Mouse (Mus musculus) kidney, embryonic 16.5 days (tissue): ENCODE measurements around the gene Sipa1l3. TPM values are rescaled to one million over a fixed set of nuclear protein-coding genes. Genes with fewer than 3 reads are reported as not detected.

Source experiments
- ATAC-seq: fragments of 200-750 bp; cut with Nextera tagmentation; 2 replicates; pipeline ENCODE4 v1.8.0; 2017; ENCODE audit warnings: moderate TSS enrichment; ENCODE audit not compliant: low FRiP score, low TSS enrichment
- H3K27ac ChIP-seq: fragments of 300-500 bp; sonication (generic); 2 replicates; pipeline ENCODE4 v1.5.1; 2014; ENCODE audit warnings: low read length
- H3K27me3 ChIP-seq: fragments of 300-500 bp; sonication (generic); 2 replicates; pipeline ENCODE4 v1.6.1; 2014; ENCODE audit warnings: low read length, control low read depth, mixed read lengths; ENCODE audit not compliant: insufficient read depth
- H3K36me3 ChIP-seq: fragments of 300-500 bp; sonication (generic); 2 replicates; pipeline ENCODE4 v1.6.1; 2014; ENCODE audit warnings: low read length, control low read depth, mixed read lengths; ENCODE audit not compliant: insufficient read depth
- H3K4me1 ChIP-seq: fragments of 300-500 bp; sonication (generic); 2 replicates; pipeline ENCODE4 v1.6.1; 2014; ENCODE audit warnings: low read length, control low read depth, mixed read lengths; ENCODE audit not compliant: insufficient read depth
- H3K4me2 ChIP-seq: fragments of 300-500 bp; sonication (generic); replicated peaks from 2 replicates; pipeline ENCODE4 v1.6.1; 2014; ENCODE audit warnings: low read depth, low read length
- H3K4me3 ChIP-seq: fragments of 300-500 bp; sonication (generic); 2 replicates; pipeline ENCODE4 v1.5.1; 2014; ENCODE audit warnings: mild to moderate bottlenecking, low read length
- H3K9ac ChIP-seq: fragments of 300-500 bp; sonication (generic); replicated peaks from 2 replicates; pipeline ENCODE4 v1.6.1; 2014; ENCODE audit warnings: low read length
- H3K9me3 ChIP-seq: fragments of 300-500 bp; sonication (generic); 2 replicates; pipeline ENCODE4 v1.6.1; 2016; ENCODE audit warnings: low read length, control low read depth
- WGBS: fragments of 180-500 bp; shearing (Covaris S2); extraction: QIAGEN DNeasy Blood & Tissue Kit; methylation state at CpG from one replicate; pipeline ENCODE4 v1.1.7; 2014; 5-methylcytosine and 5-hydroxymethylcytosine counted together
- polyA plus RNA-seq: library from polyadenylated mRNA; unstranded; fragments of >200 nt; fragmentation: Nextera tagmentation; extraction: Ambion mirVana; gene quantifications from 2 replicates; pipeline ENCODE4 v1.2.1, GENCODE M21; 2015

Sipa1l3 gene
- 15.3 and 15.8 TPM in 2 replicates for polyA plus RNA-seq

- peak; percentile 99 for ATAC-seq
These were observed at the start of gene Sipa1l3 for GRCm38 (mm10) chr7:29518421-29519210. Gene Sipa1l3, minus strand, starts transcription at chr7:29518641.

GRCm38 (mm10) chr7:29563006-29563405 lies 44.6 kb upstream of the Sipa1l3 start:
- Histone ChIP-seq H3K9me3 (no peaks in the 10 kb centered on the region), H3K4me1 (no peaks in the 10 kb centered on the region), H3K9ac (no peak overlapping the region), H3K27me3 (no peaks in the 10 kb centered on the region), H3K4me2 (no peak overlapping the region), H3K27ac (no peak overlapping the region), H3K4me3 (no peak overlapping the region), H3K36me3 (no peaks in the 10 kb centered on the region)
- ATAC-seq = no peak
- WGBS = 81% methylated on average over 10 of the region's 10 CpGs

More at GRCm38 (mm10) chr7:29518421-29519210, at the start of gene Sipa1l3:
- no peaks in the 10 kb centered on the region for H3K9me3 ChIP-seq
- no peaks in the 10 kb centered on the region for H3K27me3 ChIP-seq
- H3K36me3 ChIP-seq = no peaks in the 10 kb centered on the region
- peak within 1 kb of the TSS; percentile 88 for H3K27ac ChIP-seq
- peak within 1 kb of the TSS; percentile 85 for H3K4me2 ChIP-seq
- peak within 1 kb of the TSS; percentile 85 for H3K9ac ChIP-seq
- H3K4me1 ChIP-seq = peaks cover 25% of the 10 kb centered on the region
- under 1% methylated on average over 88 of the region's 88 CpGs for WGBS
- peak within 1 kb of the TSS; percentile 88 for H3K4me3 ChIP-seq

GRCm38 (mm10) chr7:29561046-29561445 lies 42.6 kb upstream of the Sipa1l3 start:
- no peak overlapping the region for H3K4me2 ChIP-seq
- H3K36me3 ChIP-seq = no peaks in the 10 kb centered on the region
- H3K27ac ChIP-seq = no peak overlapping the region
- H3K9me3 ChIP-seq = no peaks in the 10 kb centered on the region
- 74% methylated on average over 9 of the region's 9 CpGs for WGBS
- no peak overlapping the region for H3K9ac ChIP-seq
- H3K4me1 ChIP-seq = no peaks in the 10 kb centered on the region; the same call in 1 of the 2 replicates
- ATAC-seq = no peak
- H3K27me3 ChIP-seq = no peaks in the 10 kb centered on the region
- no peak overlapping the region for H3K4me3 ChIP-seq

- no peak overlapping the region for H3K9ac ChIP-seq
- no peak for ATAC-seq
- WGBS = 72% methylated on average over 4 of the region's 4 CpGs
- no peak overlapping the region for H3K4me3 ChIP-seq
- no peak overlapping the region for H3K4me2 ChIP-seq
- no peaks in the 10 kb centered on the region for H3K36me3 ChIP-seq
- no peaks in the 10 kb centered on the region for H3K27me3 ChIP-seq
- H3K9me3 ChIP-seq = no peaks in the 10 kb centered on the region
- no peak overlapping the region for H3K27ac ChIP-seq
- no peaks in the 10 kb centered on the region; the same call in 1 of the 2 replicates for H3K4me1 ChIP-seq
These were observed 40.8 kb upstream of the Sipa1l3 start for GRCm38 (mm10) chr7:29559290-29559689.

GRCm38 (mm10) chr7:29558744-29559143 lies 40.3 kb upstream of the Sipa1l3 start:
- Histone ChIP-seq H3K27ac (no peak overlapping the region), H3K4me1 (no peaks in the 10 kb centered on the region; the same call in 1 of the 2 replicates), H3K9me3 (no peaks in the 10 kb centered on the region), H3K27me3 (no peaks in the 10 kb centered on the region), H3K36me3 (no peaks in the 10 kb centered on the region), H3K4me2 (no peak overlapping the region), H3K4me3 (no peak overlapping the region), H3K9ac (no peak overlapping the region)
- no peak for ATAC-seq
- WGBS = 88% methylated on average over 1 of the region's 1 CpGs

GRCm38 (mm10) chr7:29556283-29556682 lies 37.8 kb upstream of the Sipa1l3 start:
- Histone ChIP-seq H3K9ac (no peak overlapping the region), H3K27me3 (no peaks in the 10 kb centered on the region), H3K27ac (no peak overlapping the region), H3K9me3 (peaks cover 3% of the 10 kb centered on the region; the same call in 1 of the 2 replicates), H3K4me2 (no peak overlapping the region), H3K4me1 (no peaks in the 10 kb centered on the region; the same call in 1 of the 2 replicates), H3K4me3 (no peak overlapping the region), H3K36me3 (no peaks in the 10 kb centered on the region)
- no peak for ATAC-seq
- 56% methylated on average over 4 of the region's 4 CpGs for WGBS

GRCm38 (mm10) chr7:29555521-29555920 lies 37.1 kb upstream of the Sipa1l3 start:
- Histone ChIP-seq H3K27me3 (no peaks in the 10 kb centered on the region), H3K9me3 (peaks cover 3% of the 10 kb centered on the region; the same call in 1 of the 2 replicates), H3K4me1 (no peaks in the 10 kb centered on the region; the same call in 1 of the 2 replicates), H3K4me3 (no peak overlapping the region), H3K9ac (no peak overlapping the region), H3K27ac (no peak overlapping the region), H3K36me3 (no peaks in the 10 kb centered on the region), H3K4me2 (no peak overlapping the region)
- WGBS = 40% methylated on average over 5 of the region's 5 CpGs
- ATAC-seq = no peak

GRCm38 (mm10) chr7:29555051-29555450 lies 36.6 kb upstream of the Sipa1l3 start:
- Histone ChIP-seq H3K27me3 (no peaks in the 10 kb centered on the region), H3K4me1 (no peaks in the 10 kb centered on the region; the same call in 1 of the 2 replicates), H3K9ac (no peak overlapping the region), H3K27ac (no peak overlapping the region), H3K4me3 (no peak overlapping the region), H3K36me3 (no peaks in the 10 kb centered on the region), H3K9me3 (peaks cover 3% of the 10 kb centered on the region; the same call in 1 of the 2 replicates), H3K4me2 (no peak overlapping the region)
- 83% methylated on average over 13 of the region's 13 CpGs for WGBS
- ATAC-seq = no peak

GRCm38 (mm10) chr7:29550691-29551090 lies 32.2 kb upstream of the Sipa1l3 start:
- no peak overlapping the region for H3K4me3 ChIP-seq
- peaks cover 3% of the 10 kb centered on the region; the same call in 1 of the 2 replicates for H3K9me3 ChIP-seq
- WGBS = 49% methylated on average over 3 of the region's 3 CpGs
- no peak overlapping the region for H3K9ac ChIP-seq
- H3K27ac ChIP-seq = no peak overlapping the region
- H3K27me3 ChIP-seq = no peaks in the 10 kb centered on the region
- H3K4me1 ChIP-seq = no peaks in the 10 kb centered on the region
- ATAC-seq = no peak
- H3K4me2 ChIP-seq = no peak overlapping the region
- H3K36me3 ChIP-seq = no peaks in the 10 kb centered on the region

GRCm38 (mm10) chr7:29541608-29542007 lies 23.2 kb upstream of the Sipa1l3 start:
- H3K4me3 ChIP-seq = no peak overlapping the region
- no peaks in the 10 kb centered on the region for H3K27me3 ChIP-seq
- no peak overlapping the region for H3K4me2 ChIP-seq
- H3K27ac ChIP-seq = no peak overlapping the region
- ATAC-seq = no peak
- WGBS = 80% methylated on average over 4 of the region's 4 CpGs
- H3K9ac ChIP-seq = no peak overlapping the region
- no peaks in the 10 kb centered on the region for H3K4me1 ChIP-seq
- no peaks in the 10 kb centered on the region for H3K36me3 ChIP-seq
- no peaks in the 10 kb centered on the region for H3K9me3 ChIP-seq
